Mouse (Mus musculus): ENCODE data around the gene Fars2.

The Fars2 gene

GRCm38 (mm10) chr13:36731016-36731930 lies 614.1 kb downstream of the Fars2 start:
- DNase-seq (ENCODE audit: low spot score in 2 of 2) = peak; percentile 42 to 47

- DNase-seq (ENCODE audit: low spot score in 2 of 2) = peak; percentile 31 to 49
Observed at GRCm38 (mm10) chr13:36731931-36732461, 614.8 kb downstream of the Fars2 start.

DNA sequence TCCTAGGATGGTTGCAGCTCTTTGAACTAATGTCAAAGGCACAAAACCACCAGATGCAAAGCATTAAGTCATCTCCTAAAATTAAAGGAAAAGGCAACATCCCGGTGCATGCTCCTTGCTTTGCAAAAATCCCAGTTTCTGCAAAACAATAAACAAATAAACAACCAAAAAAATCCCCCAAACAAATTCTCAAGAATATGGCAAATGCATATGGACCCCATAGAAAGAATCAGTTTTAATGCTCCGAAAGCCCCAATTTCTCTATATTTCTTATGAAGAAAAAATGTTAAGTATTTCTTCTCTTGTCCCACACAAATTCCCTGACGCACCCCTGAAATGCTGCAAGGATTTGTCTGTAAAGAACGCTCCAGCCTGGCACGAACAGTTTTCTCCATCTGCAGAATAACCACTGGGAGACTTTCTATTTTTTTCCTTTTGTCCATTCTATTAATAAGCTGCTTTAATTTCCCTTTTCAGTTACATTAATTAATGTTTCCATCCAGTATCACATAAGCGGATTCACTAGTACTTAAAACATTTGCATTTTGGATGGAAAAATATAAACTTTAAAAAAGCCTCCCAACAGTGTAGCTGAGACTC lies 615.8 kb downstream of the Fars2 start:
- no peak for DNase-seq (ENCODE audit: low spot score in 2 of 2)

- DNase-seq (ENCODE audit: low spot score in 2 of 2) = peak in 1 of 2 experiments; percentile 36
Observed at GRCm38 (mm10) chr13:36733566-36733965, 616.4 kb downstream of the Fars2 start.

DNA sequence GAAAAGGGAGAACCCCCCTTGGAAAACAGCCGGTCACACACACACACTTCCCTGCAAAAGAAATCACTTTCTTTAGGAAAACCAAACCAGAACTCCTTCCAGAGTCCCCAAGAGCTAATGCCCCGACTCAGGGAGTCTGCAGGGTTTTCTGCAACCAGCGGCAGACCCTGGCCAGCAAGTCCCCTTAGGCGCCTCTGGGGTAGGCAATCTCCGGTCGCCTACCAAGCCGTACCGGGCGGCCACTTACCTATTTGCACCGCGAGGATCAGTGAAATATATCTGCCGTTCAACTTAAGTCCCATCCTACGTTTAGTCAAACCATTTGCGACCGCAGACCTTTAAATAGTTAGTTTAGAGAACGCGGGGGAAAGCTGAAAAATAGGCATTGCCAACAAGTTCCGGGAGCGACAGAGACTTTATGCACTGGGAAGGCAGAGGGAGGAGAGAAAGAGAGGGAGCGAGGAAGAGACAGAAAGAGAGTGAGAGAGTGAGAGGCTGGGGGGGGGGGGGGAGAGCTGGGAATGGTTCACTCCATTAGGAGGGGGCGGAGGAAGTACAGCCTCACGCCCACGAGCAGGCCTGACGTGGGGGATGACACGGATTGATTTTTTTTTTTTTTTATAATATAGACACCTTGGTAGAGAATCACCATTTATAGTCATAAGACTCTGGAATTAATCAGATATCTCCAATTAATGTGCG lies 616.9 kb downstream of the Fars2 start:
- DNase-seq (ENCODE audit: low spot score in 2 of 2) = peak; percentile 57 to 64

DNA sequence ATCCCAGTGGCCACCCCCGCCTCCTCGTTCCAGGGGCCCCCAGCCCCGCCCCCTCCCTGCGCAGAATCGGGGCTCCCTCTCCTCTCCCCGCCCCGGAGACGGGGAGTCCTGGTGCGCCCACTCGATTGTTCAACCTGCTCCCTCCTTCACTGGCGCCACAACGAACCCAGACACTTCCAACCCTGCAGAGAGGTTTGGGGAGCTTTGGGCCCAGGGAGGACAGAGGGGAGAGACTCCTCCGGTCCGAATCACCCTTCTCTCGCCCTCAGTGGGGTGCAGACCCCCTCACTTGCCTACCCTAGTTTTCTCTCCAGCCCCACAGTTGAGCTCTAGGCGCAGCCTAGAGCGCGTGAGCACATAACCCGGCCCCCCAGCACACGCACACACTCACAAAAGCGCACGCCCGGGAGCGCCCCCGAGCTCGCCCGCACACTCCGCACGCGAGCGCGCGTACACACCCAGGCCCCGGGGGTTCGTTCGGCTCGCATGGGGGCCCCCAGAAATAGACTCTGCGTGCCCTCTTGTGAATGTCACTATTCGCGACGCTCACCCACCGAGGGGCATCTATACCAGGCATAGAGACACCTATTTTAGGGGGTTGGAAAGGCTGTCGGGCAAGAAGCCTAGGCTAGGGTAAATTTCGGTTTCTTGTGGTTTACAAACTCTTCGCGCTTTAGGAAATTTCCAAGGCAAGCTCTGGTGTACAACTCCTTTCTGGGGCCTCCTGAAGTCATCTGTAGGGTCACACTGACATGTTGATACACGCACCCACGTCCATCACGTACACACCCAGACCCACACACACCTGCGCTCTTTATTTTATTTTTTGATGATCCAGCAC lies 617.7 kb downstream of the Fars2 start, which contains the start of gene Nrn1:
Nrn1 (minus strand) TSS at position 401 of the 841 bp plus-strand sequence.
- peak; percentile 56 to 69 for DNase-seq (ENCODE audit: low spot score in 2 of 2)

GRCm38 (mm10) chr13:36735901-36736618 lies 618.8 kb downstream of the Fars2 start:
- DNase-seq (ENCODE audit: low spot score in 2 of 2) = peak; percentile 70 to 75

GRCm38 (mm10) chr13:36736619-36736996 lies 619.4 kb downstream of the Fars2 start:
- no peak for DNase-seq (ENCODE audit: low spot score in 2 of 2)

- no peak for DNase-seq (ENCODE audit: low spot score in 2 of 2)
Observed at GRCm38 (mm10) chr13:36750056-36750455, 632.8 kb downstream of the Fars2 start.

DNA sequence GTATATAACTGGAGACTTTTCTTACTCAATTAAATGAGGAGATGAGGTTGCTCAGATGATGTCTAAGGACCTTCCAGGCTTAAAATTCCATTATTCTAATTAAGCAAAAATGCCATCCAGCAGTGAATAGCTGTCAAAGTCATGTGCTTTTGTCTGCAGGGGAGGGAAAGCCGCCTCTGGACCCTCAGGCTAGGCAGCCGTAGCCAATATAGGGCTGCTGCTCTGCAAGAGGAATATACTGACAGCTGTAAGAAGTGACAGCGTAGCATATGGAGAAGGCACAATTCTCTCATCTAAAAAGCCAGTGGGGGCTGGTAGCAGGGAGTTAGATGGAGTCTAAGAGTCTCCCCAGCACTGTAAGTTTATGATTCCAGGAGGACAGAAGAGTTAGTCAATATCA lies 634.6 kb downstream of the Fars2 start:
- DNase-seq (ENCODE audit: low spot score in 2 of 2) = no peak

- DNase-seq (ENCODE audit: low spot score in 2 of 2) = no peak
Observed at GRCm38 (mm10) chr13:36766801-36767200, 649.6 kb downstream of the Fars2 start.

Measured in right cerebral cortex, adult 2 months (tissue).